ENCODE assay signal across 24 mouse cellular contexts in genomic region chr14:26764827-26765226, GRCm38 (mm10).
DNase-seq lines count a peak whose midpoint lies in the region; ATAC-seq and TF ChIP-seq lines count a peak whose summit lies in the region.
"Had no signal": no experiment of that assay in that cellular context is flagged by ENCODE, and none has a peak within 500 bp of the region (broad histone marks: within the 10 kb centered on the region; RNA-seq: fewer than 3 reads in every experiment).

No protein-coding gene starts in this region.

- TF ChIP-seq POLR2A in kidney, adult 2 months (IDR thresholded peaks at IDR 0.05; ENCODE audit: low read depth, low read length), result no peak

- H3K4me1 ChIP-seq in kidney, adult 2 months (ENCODE audit: control insufficient read depth, insufficient read depth, low read length), result no peaks in the 10 kb centered on the region
- H3K4me1 ChIP-seq in G1E (ENCODE audit: insufficient read depth, low read depth, low read length), result no peaks in the 10 kb centered on the region
- H3K4me1 ChIP-seq in embryonic facial prominence, embryonic 10.5 days, result no peaks in the 10 kb centered on the region
- H3K4me1 ChIP-seq: embryonic facial prominence, embryonic 12.5 days; forebrain, embryonic 15.5 days; heart, embryonic 13.5 days; intestine, embryonic 15.5 days; limb, embryonic 10.5 days had no signal

- H3K4me3 ChIP-seq in kidney, adult 2 months (ENCODE audit: insufficient read depth, low read depth, low read length), result no peak overlapping the region
- no peak overlapping the region for H3K4me3 ChIP-seq in G1E (ENCODE audit: low read depth, low read length)
- no peak overlapping the region for H3K4me3 ChIP-seq in embryonic facial prominence, embryonic 10.5 days
- H3K4me3 ChIP-seq: embryonic facial prominence, embryonic 12.5 days; erythroblast, embryonic 14.5 days; forebrain, embryonic 15.5 days; heart, embryonic 13.5 days; intestine, embryonic 15.5 days; left cerebral cortex, adult 2 months; limb, embryonic 10.5 days had no signal

- no peak for TF ChIP-seq CTCF in kidney, adult 2 months (conservative IDR thresholded peaks at IDR 0.05; ENCODE audit: insufficient read depth, insufficient read length, low read depth, low read length)
- TF ChIP-seq CTCF in G1E (IDR thresholded peaks at IDR 0.05; ENCODE audit: low read depth, low read length), result no peak

- H3K36me3 ChIP-seq in kidney, adult 2 months (ENCODE audit: control insufficient read depth, insufficient read depth, low read length), result no peaks in the 10 kb centered on the region
- no peaks in the 10 kb centered on the region for H3K36me3 ChIP-seq in G1E (replicated peaks)
- no peaks in the 10 kb centered on the region for H3K36me3 ChIP-seq in embryonic facial prominence, embryonic 10.5 days (replicated peaks)
- H3K36me3 ChIP-seq: embryonic facial prominence, embryonic 12.5 days; forebrain, embryonic 15.5 days; heart, embryonic 13.5 days; intestine, embryonic 15.5 days; limb, embryonic 10.5 days had no signal

- peak; percentile 4 for DNase-seq in kidney, adult 2 months
- DNase-seq in kidney, adult 11 months, result no peak
- DNase-seq in spleen, adult 18-20 months, result peak; percentile 20 to 34
- no peak for DNase-seq in spleen, postnatal 14 days (ENCODE audit: low spot score in 2 of 2)
- no peak for DNase-seq in G1E (ENCODE audit: low spot score)
- DNase-seq in frontal cortex, postnatal 25 days (ENCODE audit: low spot score in 2 of 2), result no peak
- no peak for DNase-seq in embryonic facial prominence, embryonic 10.5 days (ENCODE audit: low spot score)
- DNase-seq: cerebellum, adult 9-11 months; gastrocnemius, postnatal 36 days; lung, embryonic 14.5 days; right cerebral cortex, postnatal 25 days; thymus, postnatal 4 days had no signal

- WGBS in kidney, adult 2 months, result 69% methylated on average over 6 of the region's 6 CpGs
- WGBS in embryonic facial prominence, embryonic 10.5 days, result 83% methylated on average over 6 of the region's 6 CpGs

- H3K27me3 ChIP-seq in kidney, adult 2 months (replicated peaks; ENCODE audit: control insufficient read depth, insufficient read depth, low read length), result no peaks in the 10 kb centered on the region
- no peaks in the 10 kb centered on the region for H3K27me3 ChIP-seq in G1E (ENCODE audit: insufficient read depth, low read length)
- no peaks in the 10 kb centered on the region for H3K27me3 ChIP-seq in embryonic facial prominence, embryonic 10.5 days (replicated peaks; ENCODE audit: low read depth, poor library complexity, severe bottlenecking)
- H3K27me3 ChIP-seq: CH12.LX; embryonic facial prominence, embryonic 12.5 days; forebrain, embryonic 15.5 days; heart, embryonic 13.5 days; intestine, embryonic 15.5 days had no signal

- H3K27ac ChIP-seq in kidney, adult 2 months (ENCODE audit: insufficient read depth, low read depth, low read length), result no peak overlapping the region
- H3K27ac ChIP-seq in embryonic facial prominence, embryonic 10.5 days (replicated peaks), result no peak overlapping the region
- H3K27ac ChIP-seq: embryonic facial prominence, embryonic 12.5 days; forebrain, embryonic 15.5 days; heart, embryonic 13.5 days; hindbrain, embryonic 14.5 days; intestine, embryonic 15.5 days; kidney, postnatal 0 days; left cerebral cortex, adult 2 months; limb, embryonic 10.5 days had no signal

- peak; percentile 34; the same call in 1 of the 2 replicates for ATAC-seq in G1E (ENCODE audit: extremely low read depth, insufficient number of reproducible peaks, low FRiP score, poor library complexity, severe bottlenecking)
- peak; percentile 52; the same call in 1 of the 2 replicates for ATAC-seq in megakaryocyte, adult 5-6 weeks (ENCODE audit: poor library complexity, severe bottlenecking)
- ATAC-seq: forebrain, embryonic 15.5 days; intestine, embryonic 15.5 days; midbrain, embryonic 16.5 days had no signal

- peaks cover 8% of the 10 kb centered on the region for H3K9me3 ChIP-seq in G1E (replicated peaks)
- H3K9me3 ChIP-seq in embryonic facial prominence, embryonic 10.5 days, result peaks cover 18% of the 10 kb centered on the region
- H3K9me3 ChIP-seq: forebrain, embryonic 15.5 days; limb, embryonic 10.5 days had no signal

Comparison
In these comparisons a context has a peak if more than half of its experiments do, and no peak if none do; other contexts are left out.
1. DNase-seq: peak in kidney, adult 2 months (single experiment) and spleen, adult 18-20 months (2 of 2); none in kidney, adult 11 months (single experiment), spleen, postnatal 14 days (0 of 2), G1E (single experiment), frontal cortex, postnatal 25 days (0 of 2) and embryonic facial prominence, embryonic 10.5 days (single experiment).